Mouse (Mus musculus) ES-E14 (cell line): ENCODE data around the gene Frs2.

Source experiments
- HCFC1 ChIP-seq: IDR thresholded peaks from 2 replicates; pipeline ENCODE4 v1.6.1; 2012; ENCODE audit warnings: low read length, inconsistent platforms, borderline replicate concordance; ENCODE audit not compliant: insufficient read depth
- MAFK ChIP-seq: IDR thresholded peaks from 2 replicates; pipeline ENCODE4 v1.6.1; 2014; ENCODE audit warnings: mild to moderate bottlenecking, low read depth, low read length, inconsistent platforms; ENCODE audit not compliant: insufficient read depth
- ZNF384 ChIP-seq: IDR thresholded peaks from 2 replicates; pipeline ENCODE4 v1.6.1; 2012; ENCODE audit warnings: low read depth, low read length, inconsistent platforms

DNA sequence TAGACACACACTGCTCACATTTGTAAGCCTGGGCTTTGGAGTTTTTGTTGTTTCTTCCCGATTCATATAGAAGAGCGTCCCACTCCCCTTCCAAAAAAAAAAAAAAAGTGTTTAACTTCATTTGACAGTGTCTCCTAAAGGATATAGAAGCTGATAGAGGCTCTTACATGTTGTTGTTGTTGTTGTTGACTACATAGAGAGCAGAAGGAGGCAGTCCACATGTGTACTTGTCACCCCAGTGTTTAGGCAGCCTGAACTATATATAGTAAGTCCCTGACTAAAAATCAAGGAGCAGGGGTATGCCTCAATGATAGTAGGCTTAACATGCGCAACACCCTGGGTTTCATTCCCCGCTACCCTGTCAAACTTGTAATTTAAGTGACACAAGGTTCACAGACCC is 3.3 kb upstream of the Frs2 start:
- TF ChIP-seq HCFC1 (no peak), ZNF384 (no peak), MAFK (no peak)
